Mouse (Mus musculus) ovary, adult 10 weeks (tissue): ENCODE measurements around the gene Acat3. TPM values are rescaled to one million over a fixed set of nuclear protein-coding genes. Genes with fewer than 3 reads are reported as not detected.

ENCODE experiments used
- polyA plus RNA-seq: library from polyadenylated mRNA; stranded (reverse); fragments of 350-450 nt; fragmentation: Illumina TruSeq; extraction: RNeasy Lipid Tissue Mini Kit (QIAGEN cat#74804); gene quantifications from one replicate; pipeline ENCODE4 v1.2.3, GENCODE M21; 2014

Acat3 gene
- not detected for polyA plus RNA-seq

DNA sequence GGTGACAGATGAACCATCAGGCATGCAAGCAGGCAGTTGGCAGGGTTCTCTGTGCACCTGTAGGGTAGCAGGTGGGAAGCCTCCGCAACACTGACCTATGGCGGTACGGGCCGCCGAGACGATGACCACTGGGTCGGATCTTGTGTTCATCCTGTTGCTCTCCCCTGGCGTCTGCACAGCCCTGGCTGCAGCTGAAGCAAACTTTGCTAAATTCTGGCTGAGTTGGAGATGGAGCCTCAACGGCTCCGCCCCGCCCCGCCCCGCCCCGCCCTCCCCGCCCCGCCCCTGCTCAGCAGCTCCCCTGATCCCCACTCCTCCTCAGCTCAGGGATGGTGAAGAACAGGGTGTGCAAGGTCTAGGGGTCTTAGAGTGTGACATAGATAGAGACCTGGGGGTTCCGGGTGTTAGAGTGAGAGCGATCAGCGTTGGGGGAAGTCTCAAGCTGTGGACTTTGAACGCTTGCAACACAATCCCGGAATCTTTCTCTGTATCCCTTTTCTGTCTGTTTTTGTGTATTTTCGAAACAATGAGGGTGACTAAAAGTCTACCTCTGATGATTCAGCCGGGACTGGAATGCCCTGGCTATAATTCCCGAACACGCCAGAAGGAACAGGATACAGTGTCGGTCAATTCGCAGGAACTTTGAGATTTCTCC lies at the start of gene Acat3:
Gene Acat3 (minus strand): TSS at position 450 of the 655 bp plus-strand sequence.

DNA sequence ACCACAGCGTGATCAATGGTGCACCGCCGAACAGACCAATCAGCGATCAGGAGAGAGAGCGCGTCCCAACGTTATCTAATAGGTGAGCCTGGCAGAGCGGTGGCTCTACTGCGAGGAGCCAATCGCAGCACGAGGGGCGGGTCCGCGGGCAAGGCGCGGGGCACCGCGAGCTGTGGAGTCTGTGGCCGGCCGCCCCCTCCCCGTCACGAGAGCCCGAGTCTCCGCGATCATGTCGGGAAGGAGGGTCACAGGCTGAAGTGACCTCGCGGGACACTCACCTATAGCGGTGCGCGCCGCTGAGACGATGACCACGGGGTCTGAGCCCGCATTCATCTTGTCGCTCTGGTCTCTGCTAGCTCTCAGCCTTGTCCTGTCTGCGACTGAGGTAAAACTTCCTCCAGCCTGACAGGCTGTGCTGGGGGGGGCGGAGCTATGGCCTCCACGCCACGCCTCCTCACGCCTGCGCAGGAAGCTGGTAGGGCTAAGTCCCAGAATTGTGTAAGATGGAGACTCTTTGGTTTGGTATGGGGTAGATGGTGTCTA lies 20.0 kb upstream of the Acat3 start, which contains the start of gene Acat2:
Gene Acat2 (minus strand): TSS at position 417 of the 543 bp plus-strand sequence.

GRCm38 (mm10) chr17:12915881-12916583 lies 24.4 kb downstream of the Acat3 start, which contains the start of gene Mrpl18:
Gene Mrpl18, minus strand, starts transcription at chr17:12916345.

GRCm38 (mm10) chr17:12915488-12915880 lies 24.9 kb downstream of the Acat3 start, which contains the start of gene Tcp1:
Gene Tcp1, plus strand, starts transcription at chr17:12915701.

GRCm38 (mm10) chr17:12909361-12910280 lies 30.8 kb downstream of the Acat3 start, which contains the start of gene Pnldc1:
Gene Pnldc1, minus strand, starts transcription at chr17:12910230.

DNA sequence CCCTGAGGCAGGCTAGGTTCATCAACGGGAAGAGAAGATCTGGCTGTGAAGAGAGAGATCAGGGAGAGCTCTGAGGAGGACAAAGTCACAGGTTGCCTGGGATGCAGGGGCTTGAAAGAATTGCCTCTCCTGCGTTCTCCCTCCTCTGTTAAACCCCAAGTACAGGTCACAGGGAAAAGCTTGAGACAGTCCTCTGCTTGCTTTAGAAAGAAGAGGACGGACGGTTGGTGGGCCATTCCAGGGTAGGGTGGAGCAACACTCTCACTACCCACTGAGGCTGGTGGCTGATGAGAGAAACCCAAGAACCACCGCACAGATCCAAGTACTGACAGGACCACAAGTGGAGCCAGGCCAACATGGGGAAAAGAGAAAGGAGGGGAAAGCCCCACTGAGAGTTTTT lies 64.7 kb downstream of the Acat3 start, which contains the start of gene Mrgprh:
Gene Mrgprh (plus strand): TSS at position 301 of the 400 bp plus-strand sequence.

Other genes starting within 250 kb of the Acat3 start
- gene Igf2r, start 170.9 kb downstream of the Acat3 start, polyA plus RNA-seq, result 16.2 TPM
- not detected for gene Mas1, start 72.5 kb downstream of the Acat3 start, polyA plus RNA-seq
- 0.63 TPM for gene Mrgprh, start 64.6 kb downstream of the Acat3 start, polyA plus RNA-seq
- 4.7 TPM for gene Pnldc1, start 30.4 kb downstream of the Acat3 start, polyA plus RNA-seq
- 690 TPM for gene Tcp1, start 24.9 kb downstream of the Acat3 start, polyA plus RNA-seq
- gene Mrpl18, start 24.3 kb downstream of the Acat3 start, polyA plus RNA-seq, result 105 TPM
- 26.4 TPM for gene Acat2, start 20.1 kb upstream of the Acat3 start, polyA plus RNA-seq
- gene Wtap, start 53.6 kb upstream of the Acat3 start, polyA plus RNA-seq, result 188 TPM
- 71.4 TPM for gene Sod2, start 66.2 kb upstream of the Acat3 start, polyA plus RNA-seq
- gene Gpr31b, start 111.7 kb upstream of the Acat3 start, polyA plus RNA-seq, result not detected
- gene Tcp10b, start 120.5 kb upstream of the Acat3 start, polyA plus RNA-seq, result not detected
- not detected for gene Unc93a, start 191.2 kb upstream of the Acat3 start, polyA plus RNA-seq